Mouse (Mus musculus) G1E (cell line): ENCODE measurements around the gene Cant1. TPM values are rescaled to one million over a fixed set of nuclear protein-coding genes. Genes with fewer than 3 reads are reported as not detected.
A peak's percentile ranks its signal among the peaks of the same experiment; 100 is the strongest.
"Not testable (repeated sequence)": the region's sequence is repeated elsewhere in the genome, so short reads cannot be mapped to it uniquely, and the experiment has no call there.

ENCODE experiments used
- ATAC-seq: 2 replicates; pipeline ENCODE4 v1.8.0; 2016; ENCODE audit warnings: mild to moderate bottlenecking; ENCODE audit not compliant: insufficient number of reproducible peaks, poor library complexity, low FRiP score, severe bottlenecking; ENCODE audit errors: extremely low read depth
- DNase-seq: peaks from one replicate; pipeline ENCODE4 v3.0.0; 2012; ENCODE audit warnings: low spot score
- H3K27me3 ChIP-seq: 2 replicates; pipeline ENCODE4 v1.6.1; 2012; ENCODE audit warnings: mild to moderate bottlenecking, low read length, inconsistent platforms; ENCODE audit not compliant: insufficient read depth
- H3K36me3 ChIP-seq: replicated peaks from 2 replicates; pipeline ENCODE3; 2012; ENCODE audit warnings: mild to moderate bottlenecking, inconsistent platforms
- H3K4me1 ChIP-seq: 2 replicates; pipeline ENCODE4 v1.6.1; 2012; ENCODE audit warnings: low read depth, low read length, inconsistent platforms, mixed read lengths; ENCODE audit not compliant: insufficient read depth
- H3K4me3 ChIP-seq: 2 replicates; pipeline ENCODE4 v1.5.1; 2012; ENCODE audit warnings: low read depth, mild to moderate bottlenecking, inconsistent platforms, low read length, moderate library complexity, mixed read lengths
- H3K9me3 ChIP-seq: replicated peaks from 2 replicates; pipeline ENCODE4 v1.6.1; 2012; ENCODE audit warnings: inconsistent platforms
- CTCF ChIP-seq: IDR thresholded peaks from 2 replicates; pipeline ENCODE4 v1.5.1; 2012; ENCODE audit warnings: low read depth, low read length, inconsistent platforms, mixed read lengths
- GATA1 ChIP-seq: IDR thresholded peaks from 2 replicates; pipeline ENCODE4 v1.6.1; 2012; ENCODE audit warnings: borderline replicate concordance, low read length, inconsistent platforms, mixed read lengths
- GATA2 ChIP-seq: IDR thresholded peaks from 2 replicates; pipeline ENCODE4 v1.6.1; 2012; ENCODE audit warnings: low read depth, low read length, inconsistent platforms, borderline replicate concordance
- POLR2AphosphoS5 ChIP-seq: IDR thresholded peaks from 2 replicates; pipeline ENCODE4 v1.6.1; 2012; ENCODE audit warnings: low read depth, low read length, inconsistent platforms; ENCODE audit not compliant: insufficient replicate concordance
- TAL1 ChIP-seq: conservative IDR thresholded peaks from 2 replicates; pipeline ENCODE4 v1.6.1; 2012; ENCODE audit warnings: low read depth, low read length, inconsistent platforms, mixed read lengths
- polyA plus RNA-seq: library from polyadenylated mRNA; stranded (reverse); fragments of >175 nt; gene quantifications from 2 replicates; pipeline ENCODE4 v1.2.3, GENCODE M21; 2012
- total RNA-seq, 2 experiments: library from RNA; stranded (forward) in 1 of 2; stranded (reverse) in 1 of 2; fragments of 200-1000 nt in 1 of 2; fragments of >200 nt in 1 of 2; fragmentation: Nextera tagmentation in 1 of 2; gene quantifications; 2 replicates each; pipeline ENCODE4 v1.2.3; 2014 to 2017

Gene Cant1
- total and polyA plus RNA-seq, 3 experiments, result 14.9 to 47.2 (median 16.5) TPM

DNA sequence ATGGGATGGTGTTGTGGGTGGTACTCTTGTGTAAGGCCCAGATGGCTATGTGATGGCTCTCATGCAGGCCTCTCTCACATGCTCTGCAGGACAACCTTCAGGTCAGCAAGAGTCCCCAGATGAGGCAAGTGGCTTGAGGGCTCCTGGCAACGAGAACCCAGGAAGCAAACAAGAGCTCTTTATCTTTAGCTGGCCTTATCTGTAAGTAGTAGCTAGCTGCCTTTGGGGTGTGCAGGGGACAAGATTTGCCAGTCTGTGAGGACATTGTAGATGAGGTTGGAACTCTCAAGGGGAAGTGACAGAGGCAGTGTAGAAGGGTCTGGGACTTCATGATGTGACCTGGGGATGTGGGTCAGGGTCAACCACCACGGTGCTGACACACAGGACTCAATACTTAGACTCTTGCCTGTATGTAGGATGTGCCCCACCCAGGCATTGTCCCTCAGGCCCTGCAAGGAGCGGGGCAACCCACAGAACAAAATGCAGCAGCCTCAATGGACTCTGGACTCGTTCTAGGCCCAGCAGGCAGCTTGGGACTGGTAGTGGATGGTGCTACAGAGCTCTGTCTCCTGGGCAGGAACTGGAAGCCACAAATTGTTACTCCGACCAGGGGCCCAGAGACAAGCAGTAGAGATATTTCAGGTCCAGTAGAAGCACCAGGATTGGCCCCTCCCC, 18.9 kb downstream of the Cant1 start:
- H3K4me1 ChIP-seq, result peaks cover 39% of the 10 kb centered on the region
- DNase-seq (no peak), ATAC-seq (peak; percentile 40)
- TF ChIP-seq POLR2AphosphoS5, result no peak
- TF ChIP-seq TAL1, result no peak
- TF ChIP-seq CTCF, result no peak
- no peak for TF ChIP-seq GATA1
- no peak for TF ChIP-seq GATA2
- H3K4me3 ChIP-seq, result no peak overlapping the region; the same call in 1 of the 2 replicates
- 0 out of 2 replicates have a peak, but pooled peaks cover 2% of the 10 kb centered on the region for H3K27me3 ChIP-seq
- no peaks in the 10 kb centered on the region for H3K9me3 ChIP-seq
- H3K36me3 ChIP-seq, result peaks cover 52% of the 10 kb centered on the region

DNA sequence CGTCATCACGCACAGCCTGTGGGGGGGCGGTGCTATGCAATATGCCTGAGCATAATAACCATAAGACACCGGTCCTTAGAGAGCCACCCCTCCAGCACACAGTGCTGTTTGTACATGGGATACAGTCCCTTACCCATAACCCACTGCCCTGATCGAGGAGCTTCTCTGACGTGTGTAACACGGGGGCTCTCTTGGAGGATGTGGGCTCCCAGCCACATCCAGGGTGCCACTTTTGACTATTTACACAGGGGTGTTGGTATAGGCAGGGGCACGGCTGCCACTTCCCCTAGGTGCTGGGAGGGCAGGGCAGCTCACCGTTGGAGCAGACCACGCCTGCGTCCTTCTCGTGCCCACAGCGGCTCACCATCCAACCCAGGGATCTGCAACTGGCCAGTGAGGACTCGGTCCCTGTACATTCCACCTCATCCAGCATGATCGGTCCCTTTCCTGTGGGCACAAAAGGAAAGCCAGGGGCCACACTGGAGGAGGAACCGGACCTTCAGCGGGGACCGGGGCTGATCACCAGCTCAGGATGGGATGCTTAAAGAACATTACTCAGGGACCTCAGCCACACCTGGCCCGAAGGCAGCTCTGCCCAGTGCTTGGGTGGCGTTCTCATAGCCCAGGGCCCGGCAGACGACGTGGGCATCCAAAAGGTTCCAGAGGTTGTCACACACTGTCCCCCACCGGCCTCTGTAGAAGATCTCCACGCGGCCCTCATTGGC, 20.9 kb downstream of the Cant1 start:
- Histone ChIP-seq H3K36me3 (peaks cover 66% of the 10 kb centered on the region), H3K4me1 (peaks cover 27% of the 10 kb centered on the region), H3K4me3 (no peak overlapping the region), H3K9me3 (no peaks in the 10 kb centered on the region), H3K27me3 (0 out of 2 replicates have a peak, but pooled peaks cover 2% of the 10 kb centered on the region)
- TF ChIP-seq CTCF (no peak), GATA1 (no peak), GATA2 (no peak), TAL1 (no peak), POLR2AphosphoS5 (no peak)
- no peak for ATAC-seq
- no peak for DNase-seq

DNA sequence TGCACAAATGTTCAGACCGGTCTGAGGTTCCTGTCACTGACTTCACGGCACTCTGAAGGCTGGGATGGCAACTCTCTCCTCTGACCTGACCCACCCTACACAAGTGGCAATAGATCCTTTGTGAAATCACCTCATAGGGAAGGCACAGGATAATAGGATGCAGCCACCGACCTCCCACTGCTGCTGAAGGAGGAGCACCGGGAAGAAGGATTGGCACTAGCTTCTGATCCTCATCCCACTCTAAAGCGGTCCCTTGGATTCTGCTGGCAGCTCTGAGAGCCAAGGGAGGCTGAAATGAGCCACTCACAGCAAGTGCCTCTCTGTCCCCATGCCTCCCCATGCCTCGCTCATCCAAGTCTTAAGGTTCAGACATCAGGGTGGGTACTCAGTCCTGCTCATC, 24.3 kb downstream of the Cant1 start:
- DNase-seq (no peak), ATAC-seq (no peak)
- no peaks in the 10 kb centered on the region for H3K9me3 ChIP-seq
- 0 out of 2 replicates have a peak, but pooled peaks cover 2% of the 10 kb centered on the region for H3K27me3 ChIP-seq
- H3K4me3 ChIP-seq, result no peak overlapping the region
- peaks cover under 1% of the 10 kb centered on the region; the same call in 1 of the 2 replicates for H3K4me1 ChIP-seq
- TF ChIP-seq CTCF (no peak), GATA2 (no peak), TAL1 (no peak), GATA1 (no peak)
- peaks cover 68% of the 10 kb centered on the region for H3K36me3 ChIP-seq

GRCm38 (mm10) chr11:118393991-118394390, 24.9 kb downstream of the Cant1 start:
- ATAC-seq, result no peak
- H3K36me3 ChIP-seq, result peaks cover 62% of the 10 kb centered on the region
- TF ChIP-seq GATA2 (no peak), GATA1 (no peak), CTCF (no peak), POLR2AphosphoS5 (no peak), TAL1 (no peak)

GRCm38 (mm10) chr11:118387816-118388215, 31.1 kb downstream of the Cant1 start:
- H3K4me3 ChIP-seq, ATAC-seq, DNase-seq, H3K27me3 ChIP-seq, H3K36me3 ChIP-seq, H3K4me1 ChIP-seq, H3K9me3 ChIP-seq: not testable (repeated sequence)

More at GRCm38 (mm10) chr11:118393991-118394390, 24.9 kb downstream of the Cant1 start:
- Histone ChIP-seq H3K9me3 (no peaks in the 10 kb centered on the region), H3K4me1 (no peaks in the 10 kb centered on the region), H3K4me3 (no peak overlapping the region), H3K27me3 (0 out of 2 replicates have a peak, but pooled peaks cover under 1% of the 10 kb centered on the region)
- DNase-seq, result no peak

DNA sequence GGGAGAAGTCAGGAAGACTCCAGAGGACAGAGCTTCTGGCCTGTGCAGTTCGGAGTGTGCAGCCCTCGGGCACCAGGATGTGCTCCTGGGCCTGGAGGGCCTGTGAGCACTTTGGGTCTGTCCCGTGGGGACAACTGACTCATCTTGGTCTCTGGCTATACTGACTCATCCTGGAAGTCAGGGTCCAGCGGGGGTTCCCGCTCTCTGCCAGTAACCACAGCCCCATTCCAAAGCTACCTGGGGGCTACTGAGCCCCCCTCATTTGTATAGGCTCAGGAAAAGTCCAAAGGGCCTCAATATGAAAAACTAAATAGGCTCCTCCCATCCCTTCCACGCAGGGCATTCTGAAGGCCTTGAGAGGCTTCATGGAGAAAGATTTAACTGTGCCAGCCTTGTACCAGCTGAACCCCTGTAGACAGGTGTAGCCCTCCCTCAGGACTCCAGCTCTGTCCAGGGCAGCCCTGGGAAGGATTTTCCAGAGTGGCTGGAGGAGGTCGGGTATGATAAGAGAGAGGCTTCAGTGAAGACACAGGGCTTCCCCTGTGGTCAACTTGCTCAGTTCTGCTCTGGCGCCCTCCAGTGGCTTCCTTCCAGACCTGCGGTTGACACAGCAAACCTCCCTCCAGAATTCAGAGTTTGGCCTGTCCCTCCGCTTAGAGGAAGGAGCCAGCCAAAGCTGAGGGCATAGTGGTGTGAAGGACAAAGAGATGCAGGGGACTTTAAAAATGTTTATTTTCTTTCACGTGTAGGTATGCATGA, 39.5 kb downstream of the Cant1 start:
- TF ChIP-seq CTCF (0 out of 2 replicates have a peak, but pooled peaks have one; percentile 23), POLR2AphosphoS5 (no peak), GATA2 (no peak), TAL1 (no peak)
- DNase-seq (peak; percentile 47), ATAC-seq (no peak)
- H3K27me3 ChIP-seq, result peaks cover 2% of the 10 kb centered on the region; the same call in 1 of the 2 replicates
- H3K4me1 ChIP-seq, result no peaks in the 10 kb centered on the region
- H3K4me3 ChIP-seq, result no peak overlapping the region
- no peaks in the 10 kb centered on the region for H3K9me3 ChIP-seq
- no peaks in the 10 kb centered on the region for H3K36me3 ChIP-seq
